Mouse (Mus musculus) embryonic stem cell, embryonic (primary cell): ENCODE results near the gene Vmn2r81.
"Not testable (repeated sequence)": the region's sequence is repeated elsewhere in the genome, so short reads cannot be mapped to it uniquely, and the experiment has no call there.

Experiments used
- CTCF ChIA-PET, 4 experiments: fragments of 300-600 bp in 2 of 4; fragments of 350-600 bp in 2 of 4; sonication (Branson Sonifier 250); formaldehyde crosslinking; loops; one replicate each; lab custom pipeline; 2022; ENCODE audit warnings: inconsistent platforms in 2 of 4; lab: Charles Lee
- POLR2A ChIA-PET, 4 experiments: fragments of 300-600 bp in 2 of 4; fragments of 350-600 bp in 2 of 4; sonication (Branson Sonifier 250); formaldehyde crosslinking; loops; one replicate each; lab custom pipeline; 2022; ENCODE audit warnings: antibody characterized with exemption in 4 of 4, inconsistent platforms in 1 of 4; lab: Charles Lee

The Vmn2r81 gene

DNA sequence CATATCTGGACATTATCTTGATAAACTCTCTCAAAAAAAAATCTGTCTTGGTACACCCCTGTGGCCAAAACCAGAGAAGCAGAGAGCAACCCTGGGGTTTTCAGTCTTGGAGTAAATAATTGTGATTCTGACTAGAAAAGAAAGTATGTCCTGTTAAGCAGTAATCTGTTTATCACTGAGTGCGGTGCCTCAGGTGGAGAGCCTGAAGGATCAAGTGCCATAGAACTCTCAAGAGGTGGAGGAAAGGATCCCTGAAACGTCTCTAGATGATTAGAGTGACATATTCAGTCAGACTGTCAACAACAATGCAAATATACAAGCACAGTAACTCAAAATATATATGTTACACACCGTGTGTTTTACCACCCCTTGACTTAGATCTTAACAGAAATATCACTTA is at the start of gene Vmn2r81:
Vmn2r81 (plus strand) TSS at position 301 of the 400 bp plus-strand sequence.
- POLR2A ChIA-PET, CTCF ChIA-PET: not testable (repeated sequence)

DNA sequence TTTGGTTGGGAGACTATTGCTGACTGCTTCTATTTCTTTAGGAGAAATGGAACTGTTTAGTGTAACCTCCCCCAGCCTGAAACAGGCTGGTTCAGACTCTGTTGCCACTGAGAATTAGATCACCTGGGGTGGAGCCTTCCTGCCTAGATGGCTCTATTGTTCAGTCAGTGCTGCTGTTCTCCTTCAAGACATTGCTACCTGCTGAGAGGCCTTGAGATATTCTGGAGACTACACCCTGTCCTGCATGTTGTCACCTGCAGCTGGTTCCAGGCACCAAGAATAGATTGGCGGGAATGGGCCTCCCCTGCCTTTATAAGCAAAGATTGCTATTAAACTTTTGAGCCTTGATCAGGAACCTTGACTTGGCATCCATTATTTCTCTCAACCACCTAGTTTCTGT is 47.5 kb upstream of the Vmn2r81 start:
- CTCF ChIA-PET, POLR2A ChIA-PET: not testable (repeated sequence)

DNA sequence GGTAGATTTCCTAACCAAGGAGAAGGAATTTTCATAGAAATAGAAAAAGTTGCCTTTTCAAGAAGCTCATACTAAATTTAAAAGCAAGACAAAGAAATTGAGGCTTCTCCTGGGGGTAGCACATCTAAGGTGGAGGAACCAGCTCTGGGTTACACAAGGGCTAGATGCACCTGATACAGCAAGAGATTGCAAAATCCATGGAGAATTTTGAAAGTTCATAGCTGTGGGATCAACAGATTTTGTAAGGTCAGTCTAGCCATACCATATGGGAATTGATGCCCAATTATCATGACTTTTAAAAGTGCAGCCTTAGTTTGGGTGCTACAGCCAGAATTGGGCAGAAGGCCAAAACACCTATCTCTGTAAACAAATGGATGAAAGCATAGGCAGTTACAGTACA is 27.1 kb upstream of the Vmn2r81 start:
- POLR2A ChIA-PET: no interaction called here
- CTCF ChIA-PET: no interaction called here

DNA sequence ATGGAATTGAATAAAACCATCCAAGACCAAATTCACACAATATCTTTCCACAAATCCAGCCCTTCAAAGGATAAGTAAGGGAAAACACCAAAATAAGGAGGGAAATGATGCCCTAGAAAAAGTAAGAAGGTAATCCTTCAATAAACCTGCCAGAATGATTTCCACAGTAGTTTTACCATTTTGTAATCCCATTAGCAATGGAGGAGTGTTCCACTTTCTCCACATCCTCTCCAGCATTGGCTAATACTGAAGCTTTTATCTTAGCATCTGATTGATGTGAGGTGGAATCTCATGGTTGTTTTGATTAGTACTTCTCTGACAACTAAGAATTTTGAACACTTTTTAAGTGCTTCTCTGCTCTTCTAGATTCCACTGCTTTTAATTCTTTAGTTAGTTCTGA is 25.9 kb upstream of the Vmn2r81 start:
- CTCF ChIA-PET: interaction anchor here in 1 of 4 experiments (0.7 kb wide), 1 partner anchor 294 kb away, joined by 3 read pairs; no protein-coding TSS in a partner anchor
- POLR2A ChIA-PET: no interaction called here

DNA sequence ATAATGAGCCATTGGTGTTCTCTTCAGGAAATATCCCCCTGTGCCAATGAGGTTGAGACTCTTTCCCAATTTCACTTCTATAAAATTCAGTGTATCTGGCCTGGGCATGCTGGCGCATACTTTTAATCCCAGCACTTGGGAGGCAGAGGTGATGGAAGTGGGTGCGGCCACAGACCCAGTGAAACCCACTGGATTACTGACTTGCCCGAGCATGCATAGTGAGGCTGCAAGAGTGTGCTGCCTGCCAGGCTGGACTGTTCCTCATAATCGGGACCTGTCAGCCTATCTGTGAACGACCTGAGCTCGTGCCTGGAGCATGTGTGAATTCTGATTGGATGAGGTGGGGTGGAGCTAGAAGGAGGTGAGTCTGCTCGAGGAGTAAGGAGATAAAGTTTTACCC is 25.3 kb upstream of the Vmn2r81 start:
- ChIA-PET POLR2A (interaction anchor here in 1 of 4 experiments (0.7 kb wide), 1 partner anchor 992 kb away, joined by 3 read pairs; no protein-coding TSS in a partner anchor), CTCF (no interaction called here)

DNA sequence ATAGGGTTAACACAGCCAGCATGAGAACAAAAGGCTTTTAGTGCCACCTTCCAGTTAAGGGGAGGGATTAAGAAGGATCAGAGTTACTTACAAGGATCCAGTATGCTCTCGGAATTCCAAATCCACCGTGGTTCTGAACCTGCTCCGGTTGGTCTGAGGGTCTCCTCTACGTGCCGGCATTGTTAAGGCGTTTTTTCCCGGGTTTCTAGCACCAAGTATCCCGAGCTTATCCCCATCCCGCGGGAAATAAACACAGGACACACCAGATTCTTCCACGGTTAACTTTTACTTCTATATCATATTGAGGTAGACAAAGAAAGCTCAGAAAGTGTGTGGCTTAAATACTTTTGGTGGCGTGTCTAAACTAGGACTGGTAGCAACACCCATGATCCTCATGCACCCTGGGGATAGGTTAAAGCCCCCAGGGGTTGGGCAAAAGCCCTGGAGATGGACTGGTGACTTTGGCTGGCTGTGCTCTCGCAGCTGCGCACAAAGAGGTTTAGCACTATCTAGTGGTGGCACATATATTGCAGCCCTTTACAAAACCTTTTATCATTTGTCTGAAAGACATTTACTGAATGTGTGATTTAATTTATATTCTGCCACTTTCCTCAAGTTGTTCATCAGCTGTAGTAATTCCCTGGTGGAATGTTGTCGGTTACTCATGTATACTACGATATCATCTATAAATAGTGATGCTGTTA is 74.7 kb downstream of the Vmn2r81 start:
- POLR2A ChIA-PET: not testable (repeated sequence)

DNA sequence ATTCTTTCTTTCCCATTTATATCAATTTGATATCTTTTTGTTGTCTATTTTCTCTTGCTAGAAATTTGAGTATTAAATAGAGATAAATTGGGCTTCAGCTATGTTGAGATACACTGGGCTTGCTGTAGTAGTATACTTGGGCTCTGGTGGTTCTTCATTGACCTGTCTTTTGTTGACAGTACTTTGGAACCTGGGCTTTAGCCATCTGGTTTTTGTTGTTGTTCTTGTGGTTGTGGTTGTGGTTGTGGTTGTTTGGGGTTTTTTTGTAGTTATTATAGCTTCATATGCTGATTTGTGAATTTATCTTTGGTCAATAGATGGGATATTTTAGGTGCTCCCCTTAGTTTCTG is 75.2 kb downstream of the Vmn2r81 start:
- CTCF ChIA-PET: no interaction called here
- POLR2A ChIA-PET: interaction anchor here in 1 of 4 experiments (0.6 kb wide), 1 partner anchor 108 kb away, joined by 3 read pairs; no protein-coding TSS in a partner anchor

More for the DNA sequence above, 74.7 kb downstream of the Vmn2r81 start:
- CTCF ChIA-PET: not testable (repeated sequence)
